Mouse (Mus musculus) CH12.LX (cell line): ENCODE measurements around the gene Ccdc141. TPM values are rescaled to one million over a fixed set of nuclear protein-coding genes. Genes with fewer than 3 reads are reported as not detected.

Experiments
- DNase-seq: peaks from one replicate; pipeline ENCODE4 v3.0.0-alpha.2; 2013; ENCODE audit errors: extremely low read depth
- H3K27ac ChIP-seq: 2 replicates; pipeline ENCODE4 v1.5.1; 2012; ENCODE audit warnings: low read depth, mild to moderate bottlenecking, control low read depth, moderate library complexity; ENCODE audit not compliant: insufficient read depth
- H3K27me3 ChIP-seq: replicated peaks from 2 replicates; pipeline ENCODE3; 2012; ENCODE audit warnings: inconsistent platforms
- H3K36me3 ChIP-seq, 2 experiments: replicated peaks in 1 of 2; 2 replicates each; pipeline versions ENCODE3 to v1.6.1; 2012; ENCODE audit warnings: inconsistent platforms in 1 of 2, low read length in 1 of 2, mild to moderate bottlenecking in 1 of 2, mixed read lengths in 1 of 2, moderate library complexity in 1 of 2; ENCODE audit not compliant: control insufficient read depth in 1 of 2, insufficient read depth in 1 of 2
- H3K4me1 ChIP-seq, 2 experiments: 2 replicates each; pipeline ENCODE4 v1.6.1; 2012; ENCODE audit warnings: inconsistent platforms in 1 of 2, moderate library complexity in 1 of 2; ENCODE audit not compliant: insufficient read depth in 2 of 2, control insufficient read depth in 1 of 2
- H3K4me2 ChIP-seq: 2 replicates; pipeline ENCODE4 v1.6.1; 2012; ENCODE audit warnings: low read depth, mild to moderate bottlenecking, control low read depth; ENCODE audit not compliant: poor library complexity, insufficient read depth, severe bottlenecking
- H3K4me3 ChIP-seq, 3 experiments: fragments of 150-350 bp in 1 of 3; sonication (generic) in 1 of 3; replicated peaks in 1 of 3; 2 replicates each; pipeline versions ENCODE3 to v1.5.1; 2011 to 2012; ENCODE audit warnings: low read depth in 2 of 3, low read length in 2 of 3, mild to moderate bottlenecking in 2 of 3, moderate library complexity in 2 of 3, control low read depth in 1 of 3, improper control_type of control experiment in 1 of 3, inconsistent platforms in 1 of 3, mixed read lengths in 1 of 3; ENCODE audit not compliant: poor library complexity in 1 of 3
- H3K79me2 ChIP-seq: replicated peaks from 2 replicates; pipeline ENCODE4 v1.6.1; 2012; ENCODE audit warnings: mild to moderate bottlenecking, moderate library complexity; ENCODE audit not compliant: control insufficient read depth, poor library complexity, insufficient read depth, severe bottlenecking; ENCODE audit errors: extremely low read depth
- H3K9ac ChIP-seq: 2 replicates; pipeline ENCODE4 v1.6.1; 2012; ENCODE audit warnings: low read depth, mild to moderate bottlenecking, control low read depth, moderate library complexity; ENCODE audit not compliant: insufficient read depth
- H3K9me3 ChIP-seq: replicated peaks from 2 replicates; pipeline ENCODE3; 2012; ENCODE audit warnings: low read length, inconsistent platforms, mixed read lengths
- CHD1 ChIP-seq: IDR thresholded peaks from 2 replicates; pipeline ENCODE4 v1.6.1; 2012; ENCODE audit warnings: low read depth, low read length, improper control_type of control experiment, inconsistent platforms
- CTCF ChIP-seq, 2 experiments: IDR thresholded peaks in 1 of 2; conservative IDR thresholded peaks in 1 of 2; 2 replicates each; pipeline ENCODE4 v1.5.1; 2011 to 2012; ENCODE audit warnings: low read depth in 2 of 2, low read length in 2 of 2, improper control_type of control experiment in 1 of 2, inconsistent platforms in 1 of 2, mild to moderate bottlenecking in 1 of 2, moderate library complexity in 1 of 2
- EP300 ChIP-seq: IDR thresholded peaks from 2 replicates; pipeline ENCODE4 v1.6.1; 2011; ENCODE audit warnings: low read length, improper control_type of control experiment
- JUN ChIP-seq: IDR thresholded peaks from 2 replicates; pipeline ENCODE4 v1.6.1; 2011; ENCODE audit warnings: low read depth, mild to moderate bottlenecking, low read length, improper control_type of control experiment, moderate library complexity; ENCODE audit not compliant: insufficient read depth
- MAX ChIP-seq: IDR thresholded peaks from 2 replicates; pipeline ENCODE4 v1.6.1; 2011; ENCODE audit warnings: low read length, improper control_type of control experiment
- MAZ ChIP-seq: IDR thresholded peaks from 2 replicates; pipeline ENCODE4 v1.6.1; 2012; ENCODE audit warnings: low read depth, mild to moderate bottlenecking, inconsistent platforms, low read length, improper control_type of control experiment, moderate library complexity
- MEF2A ChIP-seq: IDR thresholded peaks from 2 replicates; pipeline ENCODE4 v1.6.1; 2014; ENCODE audit warnings: low read depth, mild to moderate bottlenecking, inconsistent platforms, low read length, improper control_type of control experiment, borderline replicate concordance
- MXI1 ChIP-seq: IDR thresholded peaks from 2 replicates; pipeline ENCODE4 v1.6.1; 2011; ENCODE audit warnings: mild to moderate bottlenecking, low read depth, low read length, improper control_type of control experiment
- RAD21 ChIP-seq: IDR thresholded peaks from 2 replicates; pipeline ENCODE4 v1.6.1; 2011; ENCODE audit warnings: low read depth, mild to moderate bottlenecking, low read length, improper control_type of control experiment, moderate library complexity
- USF1 ChIP-seq: IDR thresholded peaks from 2 replicates; pipeline ENCODE4 v1.6.1; 2014; ENCODE audit warnings: low read depth, mild to moderate bottlenecking, inconsistent platforms, low read length, improper control_type of control experiment
- ZKSCAN1 ChIP-seq: IDR thresholded peaks from 2 replicates; pipeline ENCODE4 v1.6.1; 2012; ENCODE audit warnings: low read depth, inconsistent platforms, low read length, improper control_type of control experiment, borderline replicate concordance
- ZMIZ1 ChIP-seq: IDR thresholded peaks from 2 replicates; pipeline ENCODE4 v1.6.1; 2012; ENCODE audit warnings: low read depth, mild to moderate bottlenecking, inconsistent platforms, low read length, improper control_type of control experiment
- dilution Hi-C: fragments of 300-500 bp; cut with MboI; formaldehyde crosslinking; loops from 2 replicates; pipeline ENCODE4 v1.14.3; 2020; ENCODE audit warnings: low sequenced_read_pairs; ENCODE audit not compliant: extremely low pct_unique_long_range_greater_than_20kb, extremely low pct_ligation_motif_present
- in situ Hi-C: fragments of 300-500 bp; cut with MboI; formaldehyde crosslinking; loops from 3 replicates; pipeline ENCODE4 v1.14.3; 2019; ENCODE audit warnings: low sequenced_read_pairs, low pct_ligation_motif_present, low pct_unique_long_range_greater_than_20kb, mixed read lengths
- polyA plus RNA-seq: library from polyadenylated mRNA; unstranded; fragments of >175 nt; gene quantifications from 2 replicates; pipeline ENCODE4 v1.2.1, GENCODE M21; 2012; ENCODE audit warnings: low read depth; ENCODE audit not compliant: insufficient read length
- total RNA-seq, 2 experiments: library from RNA; depleted of rRNA; stranded (reverse); fragments of 300-350 nt in 1 of 2; fragments of >200 nt in 1 of 2; gene quantifications; 2 replicates each; pipeline ENCODE4 v1.2.3; 2012 to 2014

The Ccdc141 gene
- total and polyA plus RNA-seq, 3 experiments = not detected

DNA sequence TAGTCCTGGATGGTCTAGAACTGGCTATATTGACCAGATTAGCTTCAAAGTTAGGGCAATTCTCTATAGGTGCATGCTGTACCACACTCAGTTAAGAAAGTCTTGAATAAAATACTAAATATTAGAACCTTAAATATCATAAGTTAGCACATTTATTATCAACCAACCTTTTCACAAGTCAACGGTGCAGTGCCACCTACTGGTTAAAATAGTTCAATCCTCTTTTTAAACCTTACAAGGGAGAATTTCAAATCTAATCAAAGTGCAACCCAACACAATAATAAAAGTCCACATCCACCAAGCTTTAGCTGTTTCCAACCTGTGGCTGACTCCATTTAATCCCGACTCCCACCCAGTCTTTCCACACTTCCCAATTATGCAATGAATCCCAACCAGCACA lies 33.5 kb upstream of the Ccdc141 start:
- no peaks in the 10 kb centered on the region for H3K36me3 ChIP-seq
- dilution Hi-C loops = no loop called here
- no peak overlapping the region for H3K4me3 ChIP-seq
- H3K4me1 ChIP-seq = no peaks in the 10 kb centered on the region
- no peak for TF ChIP-seq MEF2A
- TF ChIP-seq CTCF (conservative IDR thresholded peaks at IDR 0.05 in 1 of 2, IDR thresholded peaks at IDR 0.05 in 1 of 2; ENCODE audit: low read depth in 2 of 2, low read length in 2 of 2) = peak in 1 of 2 experiments; percentile 21; a peak in 1 of 4 replicates
- TF ChIP-seq, all 38 proteins: peak for 1
- no peaks in the 10 kb centered on the region for H3K27me3 ChIP-seq
- H3K79me2 ChIP-seq = no peaks in the 10 kb centered on the region
- no peak overlapping the region for H3K27ac ChIP-seq
- in situ Hi-C loops = no loop called here
- H3K4me2 ChIP-seq = no peak overlapping the region
- no peak for DNase-seq
- H3K9me3 ChIP-seq = peaks cover 52% of the 10 kb centered on the region
- no peak overlapping the region for H3K9ac ChIP-seq

DNA sequence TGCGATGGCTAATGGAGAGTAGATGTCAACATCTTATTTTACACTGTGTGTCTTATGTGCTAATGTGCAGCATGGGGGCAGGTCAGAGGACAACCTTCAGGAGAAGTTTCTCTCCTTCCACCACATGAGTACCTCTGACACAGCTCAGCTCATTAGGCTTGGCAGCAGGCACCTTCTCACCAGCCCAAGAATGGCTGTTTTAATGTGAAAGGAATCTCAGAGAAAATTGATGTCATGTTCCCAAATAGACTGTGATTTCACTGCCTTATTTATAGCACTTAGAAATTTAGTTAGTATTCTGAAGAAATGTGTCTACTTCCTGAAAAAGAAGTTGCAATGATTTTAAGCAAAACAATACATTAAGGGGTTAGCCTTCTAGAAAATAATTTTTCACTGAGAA lies 31.5 kb upstream of the Ccdc141 start:
- TF ChIP-seq MAZ (no peak), RAD21 (no peak), MAX (no peak), USF1 (no peak), EP300 (no peak), ZMIZ1 (no peak), JUN (no peak), CHD1 (no peak), MXI1 (no peak)
- TF ChIP-seq, all 38 proteins: peak for 0
- H3K9ac ChIP-seq = no peak overlapping the region
- dilution Hi-C loops (no loop called here), in situ Hi-C loops (no loop called here)
- H3K4me1 ChIP-seq = no peaks in the 10 kb centered on the region
- H3K36me3 ChIP-seq = no peaks in the 10 kb centered on the region
- H3K79me2 ChIP-seq = no peaks in the 10 kb centered on the region
- peaks cover 55% of the 10 kb centered on the region for H3K9me3 ChIP-seq
- no peak for DNase-seq
- no peaks in the 10 kb centered on the region for H3K27me3 ChIP-seq
- no peak overlapping the region for H3K4me2 ChIP-seq
- no peak overlapping the region for H3K4me3 ChIP-seq
- H3K27ac ChIP-seq = no peak overlapping the region

DNA sequence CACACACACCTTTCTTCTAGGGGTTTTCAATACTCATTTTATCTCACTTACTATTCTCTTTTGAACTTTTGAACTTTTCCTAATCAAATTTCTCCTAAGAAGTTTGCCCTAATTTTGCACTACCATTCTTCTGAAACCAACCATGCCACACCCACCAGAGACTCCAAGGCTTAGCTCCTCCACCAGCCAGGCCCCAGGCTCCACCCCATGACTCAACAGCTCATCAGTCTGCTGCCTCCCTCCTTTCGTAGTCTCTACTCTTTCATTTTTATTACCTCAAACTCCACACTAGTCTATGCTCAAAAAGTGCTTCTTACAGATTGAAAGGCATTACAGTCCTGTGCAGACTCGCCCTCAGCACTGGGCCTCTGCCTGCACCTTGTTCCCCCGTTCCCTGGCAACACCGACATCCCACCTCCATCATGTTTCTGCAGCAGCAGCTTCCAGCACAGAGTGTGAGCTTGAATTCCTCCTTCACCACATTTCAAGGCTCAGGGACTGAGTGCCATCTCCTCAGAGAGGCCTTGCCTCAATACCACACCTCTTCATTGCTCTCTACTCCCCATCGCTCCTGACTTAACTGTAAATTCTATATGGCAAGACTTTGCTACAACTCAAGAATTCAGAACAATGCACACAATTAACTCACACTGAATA lies 30.6 kb upstream of the Ccdc141 start:
- H3K27ac ChIP-seq = no peak overlapping the region
- dilution Hi-C loops (no loop called here), in situ Hi-C loops (no loop called here)
- no peaks in the 10 kb centered on the region for H3K27me3 ChIP-seq
- no peaks in the 10 kb centered on the region for H3K36me3 ChIP-seq
- H3K9ac ChIP-seq = no peak overlapping the region
- H3K79me2 ChIP-seq = no peaks in the 10 kb centered on the region
- no peak for DNase-seq
- H3K4me3 ChIP-seq = no peak overlapping the region
- H3K4me2 ChIP-seq = no peak overlapping the region
- H3K9me3 ChIP-seq = peaks cover 54% of the 10 kb centered on the region
- H3K4me1 ChIP-seq = no peaks in the 10 kb centered on the region
- TF ChIP-seq ZKSCAN1 = no peak
